Mouse (Mus musculus): ENCODE measurements at regions not wholly inside any gene's neighbourhood (a gene's known extent, or its start where the extent isn't known, plus 50 kb on each side); places are given as distances from the start of the nearest gene placed in this dataset.

GRCm38 (mm10) chr1:45041815-45042214 lies 269.5 kb upstream of the Col3a1 start:
- Histone ChIP-seq H3K9ac (ENCODE audit: low read length) (no peak overlapping the region), H3K4me3 (ENCODE audit: low read depth, low read length) (no peak overlapping the region), H3K4me2 (ENCODE audit: low read depth) (no peak overlapping the region), H3K4me1 (ENCODE audit: control insufficient read depth, insufficient read depth, low read length) (no peaks in the 10 kb centered on the region), H3K9me3 (ENCODE audit: control insufficient read depth, low read length) (no peaks in the 10 kb centered on the region), H3K36me3 (ENCODE audit: control insufficient read depth, insufficient read depth, low read length) (no peaks in the 10 kb centered on the region), H3K27ac (ENCODE audit: low read depth, low read length) (no peak overlapping the region), H3K27me3 (ENCODE audit: control insufficient read depth, insufficient read depth, low read length) (no peaks in the 10 kb centered on the region)
- no peak for ATAC-seq (ENCODE audit: insufficient read depth, low FRiP score, low TSS enrichment)
- no peak for DNase-seq (ENCODE audit: low spot score)

GRCm38 (mm10) chr1:45043245-45043926 lies 268.0 kb upstream of the Col3a1 start:
- Histone ChIP-seq H3K27me3 (ENCODE audit: control insufficient read depth, insufficient read depth, low read length) (no peaks in the 10 kb centered on the region), H3K27ac (ENCODE audit: low read depth, low read length) (no peak overlapping the region), H3K9ac (ENCODE audit: low read length) (no peak overlapping the region), H3K4me2 (ENCODE audit: low read depth) (no peak overlapping the region), H3K36me3 (ENCODE audit: control insufficient read depth, insufficient read depth, low read length) (no peaks in the 10 kb centered on the region), H3K4me3 (ENCODE audit: low read depth, low read length) (no peak overlapping the region), H3K9me3 (ENCODE audit: control insufficient read depth, low read length) (no peaks in the 10 kb centered on the region), H3K4me1 (ENCODE audit: control insufficient read depth, insufficient read depth, low read length) (no peaks in the 10 kb centered on the region)
- ATAC-seq (ENCODE audit: insufficient read depth, low FRiP score, low TSS enrichment) = no peak
- no peak for DNase-seq (ENCODE audit: low spot score)

GRCm38 (mm10) chr1:45090841-45091535 lies 220.3 kb upstream of the Col3a1 start:
- H3K36me3 ChIP-seq (ENCODE audit: control insufficient read depth, insufficient read depth, low read length) = no peaks in the 10 kb centered on the region
- WGBS = 86% methylated on average over 10 of the region's 10 CpGs
- DNase-seq (ENCODE audit: low spot score) (no peak), ATAC-seq (ENCODE audit: insufficient read depth, low FRiP score, low TSS enrichment) (peak; percentile 41; the same call in 1 of the 2 replicates)
- no peaks in the 10 kb centered on the region for H3K27me3 ChIP-seq (ENCODE audit: control insufficient read depth, insufficient read depth, low read length)
- no peaks in the 10 kb centered on the region for H3K4me1 ChIP-seq (ENCODE audit: control insufficient read depth, insufficient read depth, low read length)
- H3K9ac ChIP-seq (ENCODE audit: low read length) = no peak overlapping the region
- H3K27ac ChIP-seq (ENCODE audit: low read depth, low read length) = no peak overlapping the region
- H3K4me2 ChIP-seq (ENCODE audit: low read depth) = no peak overlapping the region
- no peaks in the 10 kb centered on the region for H3K9me3 ChIP-seq (ENCODE audit: control insufficient read depth, low read length)
- no peak overlapping the region for H3K4me3 ChIP-seq (ENCODE audit: low read depth, low read length)

GRCm38 (mm10) chr1:45100966-45101365 lies 210.4 kb upstream of the Col3a1 start:
- no peaks in the 10 kb centered on the region for H3K4me1 ChIP-seq (ENCODE audit: control insufficient read depth, insufficient read depth, low read length)
- no peak overlapping the region for H3K4me3 ChIP-seq (ENCODE audit: low read depth, low read length)
- DNase-seq (ENCODE audit: low spot score) (no peak), ATAC-seq (ENCODE audit: insufficient read depth, low FRiP score, low TSS enrichment) (no peak)
- no peaks in the 10 kb centered on the region for H3K27me3 ChIP-seq (ENCODE audit: control insufficient read depth, insufficient read depth, low read length)
- no peaks in the 10 kb centered on the region for H3K36me3 ChIP-seq (ENCODE audit: control insufficient read depth, insufficient read depth, low read length)
- no peaks in the 10 kb centered on the region for H3K9me3 ChIP-seq (ENCODE audit: control insufficient read depth, low read length)
- no peak overlapping the region for H3K27ac ChIP-seq (ENCODE audit: low read depth, low read length)
- no peak overlapping the region for H3K4me2 ChIP-seq (ENCODE audit: low read depth)
- H3K9ac ChIP-seq (ENCODE audit: low read length) = no peak overlapping the region

- H3K36me3 ChIP-seq (ENCODE audit: control insufficient read depth, insufficient read depth, low read length) = no peaks in the 10 kb centered on the region
- H3K9me3 ChIP-seq (ENCODE audit: control insufficient read depth, low read length) = no peaks in the 10 kb centered on the region
- H3K4me1 ChIP-seq (ENCODE audit: control insufficient read depth, insufficient read depth, low read length) = no peaks in the 10 kb centered on the region
- ATAC-seq (ENCODE audit: insufficient read depth, low FRiP score, low TSS enrichment) (no peak), DNase-seq (ENCODE audit: low spot score) (no peak)
- H3K4me2 ChIP-seq (ENCODE audit: low read depth) = no peak overlapping the region
- 88% methylated on average over 1 of the region's 1 CpGs for WGBS
- H3K27ac ChIP-seq (ENCODE audit: low read depth, low read length) = no peak overlapping the region
- no peak overlapping the region for H3K4me3 ChIP-seq (ENCODE audit: low read depth, low read length)
- no peaks in the 10 kb centered on the region for H3K27me3 ChIP-seq (ENCODE audit: control insufficient read depth, insufficient read depth, low read length)
- H3K9ac ChIP-seq (ENCODE audit: low read length) = no peak overlapping the region
Measured at GRCm38 (mm10) chr1:45116409-45117144, 194.8 kb upstream of the Col3a1 start.

GRCm38 (mm10) chr1:45135152-45135714 lies 176.1 kb upstream of the Col3a1 start:
- ATAC-seq (ENCODE audit: insufficient read depth, low FRiP score, low TSS enrichment) (no peak), DNase-seq (ENCODE audit: low spot score) (peak; percentile 11)
- Histone ChIP-seq H3K36me3 (ENCODE audit: control insufficient read depth, insufficient read depth, low read length) (no peaks in the 10 kb centered on the region), H3K27me3 (ENCODE audit: control insufficient read depth, insufficient read depth, low read length) (no peaks in the 10 kb centered on the region), H3K4me2 (ENCODE audit: low read depth) (no peak overlapping the region), H3K9me3 (ENCODE audit: control insufficient read depth, low read length) (no peaks in the 10 kb centered on the region), H3K4me1 (ENCODE audit: control insufficient read depth, insufficient read depth, low read length) (no peaks in the 10 kb centered on the region), H3K27ac (ENCODE audit: low read depth, low read length) (no peak overlapping the region), H3K4me3 (ENCODE audit: low read depth, low read length) (no peak overlapping the region), H3K9ac (ENCODE audit: low read length) (no peak overlapping the region)
- WGBS = 62% methylated on average over 6 of the region's 7 CpGs

- no peak overlapping the region for H3K9ac ChIP-seq (ENCODE audit: low read length)
- H3K4me3 ChIP-seq (ENCODE audit: low read depth, low read length) = no peak overlapping the region
- ATAC-seq (ENCODE audit: insufficient read depth, low FRiP score, low TSS enrichment) = no peak
- no peak overlapping the region for H3K27ac ChIP-seq (ENCODE audit: low read depth, low read length)
- 84% methylated on average over 2 of the region's 2 CpGs for WGBS
- H3K4me1 ChIP-seq (ENCODE audit: control insufficient read depth, insufficient read depth, low read length) = no peaks in the 10 kb centered on the region
- H3K27me3 ChIP-seq (ENCODE audit: control insufficient read depth, insufficient read depth, low read length) = no peaks in the 10 kb centered on the region
- H3K4me2 ChIP-seq (ENCODE audit: low read depth) = no peak overlapping the region
- no peak for DNase-seq (ENCODE audit: low spot score)
- no peaks in the 10 kb centered on the region for H3K36me3 ChIP-seq (ENCODE audit: control insufficient read depth, insufficient read depth, low read length)
- no peaks in the 10 kb centered on the region for H3K9me3 ChIP-seq (ENCODE audit: control insufficient read depth, low read length)
Measured at GRCm38 (mm10) chr1:45147019-45147418, 164.3 kb upstream of the Col3a1 start.

- no peak overlapping the region for H3K4me3 ChIP-seq (ENCODE audit: low read depth, low read length)
- ATAC-seq (ENCODE audit: insufficient read depth, low FRiP score, low TSS enrichment) (no peak), DNase-seq (ENCODE audit: low spot score) (no peak)
- no peak overlapping the region for H3K4me2 ChIP-seq (ENCODE audit: low read depth)
- no peaks in the 10 kb centered on the region for H3K4me1 ChIP-seq (ENCODE audit: control insufficient read depth, insufficient read depth, low read length)
- no peaks in the 10 kb centered on the region for H3K27me3 ChIP-seq (ENCODE audit: control insufficient read depth, insufficient read depth, low read length)
- H3K9me3 ChIP-seq (ENCODE audit: control insufficient read depth, low read length) = no peaks in the 10 kb centered on the region
- H3K36me3 ChIP-seq (ENCODE audit: control insufficient read depth, insufficient read depth, low read length) = no peaks in the 10 kb centered on the region
- H3K27ac ChIP-seq (ENCODE audit: low read depth, low read length) = no peak overlapping the region
- H3K9ac ChIP-seq (ENCODE audit: low read length) = no peak overlapping the region
- WGBS = 98% methylated on average over 1 of the region's 1 CpGs
Measured at GRCm38 (mm10) chr1:45181632-45182031, 129.7 kb upstream of the Col3a1 start.
